Mouse (Mus musculus) E14TG2a.4 (cell line): ENCODE results near the gene Prkn.

ENCODE experiments used
- CTCF ChIP-seq: conservative IDR thresholded peaks from 2 replicates; pipeline ENCODE4 v1.5.1; 2014; ENCODE audit warnings: low read length
- NANOG ChIP-seq: IDR thresholded peaks from 2 replicates; pipeline ENCODE4 v1.6.1; 2014; ENCODE audit warnings: borderline replicate concordance, low read length, mixed read lengths
- POU5F1 ChIP-seq: IDR thresholded peaks from 2 replicates; pipeline ENCODE4 v1.6.1; 2014; ENCODE audit warnings: low read length, borderline replicate concordance

DNA sequence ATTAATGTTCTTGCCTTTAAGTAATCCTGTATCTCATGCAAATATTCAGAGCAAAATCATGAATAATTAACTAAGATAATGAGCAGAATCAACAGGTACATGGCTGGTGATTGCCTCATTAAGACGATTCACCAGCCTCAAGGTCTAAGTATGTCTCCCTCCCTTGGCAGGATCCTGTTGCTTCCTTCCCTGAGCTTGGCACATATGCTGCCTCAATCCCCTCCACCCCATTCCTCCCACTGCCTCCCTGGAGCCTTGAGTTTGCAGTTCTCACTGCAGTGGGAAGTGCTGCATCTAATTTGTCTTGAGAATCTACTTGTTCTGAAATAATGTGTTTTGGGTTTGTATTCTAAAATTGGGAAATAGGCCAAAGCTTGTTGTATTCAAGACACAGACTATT lies 496.0 kb downstream of the Prkn start:
- TF ChIP-seq CTCF (no peak), NANOG (no peak), POU5F1 (no peak)
